Mouse (Mus musculus): ENCODE measurements around the gene Olfr1306. TPM values are rescaled to one million over a fixed set of nuclear protein-coding genes. Genes with fewer than 3 reads are reported as not detected.

Gene Olfr1306
- not detected for total RNA-seq (2021)

DNA sequence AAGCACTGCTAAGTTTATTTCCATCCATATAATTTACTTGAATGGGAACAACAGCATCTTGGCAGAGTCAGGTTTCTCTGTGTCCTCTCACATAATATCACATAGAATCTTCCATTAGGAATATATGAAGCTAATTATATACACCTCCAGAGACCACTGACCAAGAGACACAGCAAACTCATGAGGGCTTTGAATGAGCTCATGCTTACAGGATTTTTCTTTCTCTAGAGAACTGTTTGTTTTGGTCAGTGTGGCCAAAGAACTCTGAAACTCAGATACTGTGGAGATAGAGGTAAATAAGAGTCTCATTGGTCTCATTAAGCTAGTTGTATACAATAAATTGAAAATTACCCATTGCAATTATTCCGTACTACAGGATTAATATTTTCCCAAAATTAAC is at the start of gene Olfr1306:
Gene Olfr1306, minus strand, starts transcription at position 101 of the 400 bp plus-strand sequence.
- intact Hi-C loops (cut with DNase I), result no loop called here
- no peak for DNase-seq (ENCODE audit: low spot score in 2 of 2)

- intact Hi-C loops (cut with DNase I), result no loop called here
- no peak for DNase-seq (ENCODE audit: low spot score in 2 of 2)
Measured at GRCm38 (mm10) chr2:111964844-111965243, 48.8 kb upstream of the Olfr1306 start, which contains the start of gene Olfr1308. Gene Olfr1308, minus strand, starts transcription at chr2:111964944.

- no peak for DNase-seq (ENCODE audit: low spot score in 2 of 2)
- intact Hi-C loops (cut with DNase I), result no loop called here
Measured at GRCm38 (mm10) chr2:111949340-111949739, 33.3 kb upstream of the Olfr1306 start, which contains the start of gene Olfr1307. Gene Olfr1307, minus strand, starts transcription at chr2:111949440.

GRCm38 (mm10) chr2:111877049-111877448 is 39.0 kb downstream of the Olfr1306 start, which contains the start of gene Olfr1305:
Gene Olfr1305, minus strand, starts transcription at chr2:111877149.
- no peak for DNase-seq (ENCODE audit: low spot score in 2 of 2)
- intact Hi-C loops (cut with DNase I), result no loop called here

Other genes starting within 250 kb of the Olfr1306 start
- not detected for gene Olfr1301, start 165.3 kb downstream of the Olfr1306 start, total RNA-seq (2021)
- not detected for gene Olfr1302, start 138.8 kb downstream of the Olfr1306 start, total RNA-seq (2021)
- not detected for gene Olfr1303, start 95.9 kb downstream of the Olfr1306 start, total RNA-seq (2021)
- gene Olfr1305, start 39.1 kb downstream of the Olfr1306 start, total RNA-seq (2021), result not detected
- under 1 TPM; 0.02 to 0.05 TPM for gene Olfr1307, start 33.2 kb upstream of the Olfr1306 start, total RNA-seq (2021)
- gene Olfr1308, start 48.7 kb upstream of the Olfr1306 start, total RNA-seq (2021), result not detected
- gene Olfr1309, start 74.0 kb upstream of the Olfr1306 start, total RNA-seq (2021), result not detected
- gene Olfr1310, start 96.4 kb upstream of the Olfr1306 start, total RNA-seq (2021), result not detected
- gene Olfr1311, start 108.1 kb upstream of the Olfr1306 start, total RNA-seq (2021), result not detected
- not detected for gene Olfr1312, start 134.0 kb upstream of the Olfr1306 start, total RNA-seq (2021)
- not detected for gene Olfr1313, start 161.6 kb upstream of the Olfr1306 start, total RNA-seq (2021)
- not detected for gene Olfr1314, start 180.5 kb upstream of the Olfr1306 start, total RNA-seq (2021)
- not detected for gene Olfr1315-ps1, start 199.2 kb upstream of the Olfr1306 start, total RNA-seq (2021)
- not detected for gene Olfr1316, start 218.7 kb upstream of the Olfr1306 start, total RNA-seq (2021)
- gene Olfr1317, start 224.1 kb upstream of the Olfr1306 start, total RNA-seq (2021), result not detected
- gene Olfr1318, start 237.9 kb upstream of the Olfr1306 start, total RNA-seq (2021), result not detected